Mouse (Mus musculus) spleen, adult 2 months (tissue): ENCODE measurements around the gene Lclat1. TPM values are rescaled to one million over a fixed set of nuclear protein-coding genes. Genes with fewer than 3 reads are reported as not detected.

Source experiments
- DNase-seq, 2 experiments: peaks; one replicate each; pipeline versions ENCODE4 v3.0.0 to v3.0.0-alpha.2; 2012 to 2021; ENCODE audit warnings: low spot score in 2 of 2, low read depth in 1 of 2
- H3K27ac ChIP-seq: fragments of 200-500 bp; 2 replicates; pipeline ENCODE4 v1.5.1; 2012; ENCODE audit warnings: low read length, inconsistent platforms; ENCODE audit not compliant: insufficient read depth
- H3K27me3 ChIP-seq: fragments of 200-500 bp; 2 replicates; pipeline ENCODE4 v1.6.1; 2012; ENCODE audit warnings: mild to moderate bottlenecking, moderate library complexity, low read length, inconsistent platforms; ENCODE audit not compliant: control insufficient read depth, insufficient read depth
- H3K36me3 ChIP-seq: fragments of 200-500 bp; 2 replicates; pipeline ENCODE4 v1.6.1; 2012; ENCODE audit warnings: mild to moderate bottlenecking, low read length, inconsistent platforms; ENCODE audit not compliant: control insufficient read depth, insufficient read depth
- H3K4me1 ChIP-seq: fragments of 200-500 bp; 2 replicates; pipeline ENCODE4 v1.6.1; 2011; ENCODE audit warnings: inconsistent platforms; ENCODE audit not compliant: control insufficient read depth, insufficient read depth, insufficient read length
- H3K4me3 ChIP-seq: fragments of 200-500 bp; 2 replicates; pipeline ENCODE4 v1.5.1; 2011; ENCODE audit warnings: mild to moderate bottlenecking, inconsistent platforms; ENCODE audit not compliant: insufficient read depth, insufficient read length; ENCODE audit errors: extremely low read depth
- CTCF ChIP-seq: fragments of 200-500 bp; IDR thresholded peaks from 2 replicates; pipeline ENCODE4 v1.5.1; 2011; ENCODE audit warnings: mild to moderate bottlenecking, inconsistent platforms; ENCODE audit not compliant: insufficient read depth, insufficient read length, insufficient replicate concordance; ENCODE audit errors: extremely low read depth
- POLR2A ChIP-seq: fragments of 200-500 bp; IDR thresholded peaks from 2 replicates; pipeline ENCODE4 v1.6.1; 2011; ENCODE audit warnings: low read depth, low read length, inconsistent platforms
- WGBS: fragments of 180-500 bp; shearing (Covaris S2); methylation state at CpG from one replicate; pipeline ENCODE4 v1.1.7; 2018; 5-methylcytosine and 5-hydroxymethylcytosine counted together
- polyA plus RNA-seq: library from polyadenylated mRNA; depleted of rRNA; stranded (reverse); fragments of >200 nt; gene quantifications from 2 replicates; pipeline ENCODE4 v1.2.3, GENCODE M21; 2012; rRNA removed

Gene Lclat1
- polyA plus RNA-seq: 3.0 and 6.8 TPM in 2 replicates

DNA sequence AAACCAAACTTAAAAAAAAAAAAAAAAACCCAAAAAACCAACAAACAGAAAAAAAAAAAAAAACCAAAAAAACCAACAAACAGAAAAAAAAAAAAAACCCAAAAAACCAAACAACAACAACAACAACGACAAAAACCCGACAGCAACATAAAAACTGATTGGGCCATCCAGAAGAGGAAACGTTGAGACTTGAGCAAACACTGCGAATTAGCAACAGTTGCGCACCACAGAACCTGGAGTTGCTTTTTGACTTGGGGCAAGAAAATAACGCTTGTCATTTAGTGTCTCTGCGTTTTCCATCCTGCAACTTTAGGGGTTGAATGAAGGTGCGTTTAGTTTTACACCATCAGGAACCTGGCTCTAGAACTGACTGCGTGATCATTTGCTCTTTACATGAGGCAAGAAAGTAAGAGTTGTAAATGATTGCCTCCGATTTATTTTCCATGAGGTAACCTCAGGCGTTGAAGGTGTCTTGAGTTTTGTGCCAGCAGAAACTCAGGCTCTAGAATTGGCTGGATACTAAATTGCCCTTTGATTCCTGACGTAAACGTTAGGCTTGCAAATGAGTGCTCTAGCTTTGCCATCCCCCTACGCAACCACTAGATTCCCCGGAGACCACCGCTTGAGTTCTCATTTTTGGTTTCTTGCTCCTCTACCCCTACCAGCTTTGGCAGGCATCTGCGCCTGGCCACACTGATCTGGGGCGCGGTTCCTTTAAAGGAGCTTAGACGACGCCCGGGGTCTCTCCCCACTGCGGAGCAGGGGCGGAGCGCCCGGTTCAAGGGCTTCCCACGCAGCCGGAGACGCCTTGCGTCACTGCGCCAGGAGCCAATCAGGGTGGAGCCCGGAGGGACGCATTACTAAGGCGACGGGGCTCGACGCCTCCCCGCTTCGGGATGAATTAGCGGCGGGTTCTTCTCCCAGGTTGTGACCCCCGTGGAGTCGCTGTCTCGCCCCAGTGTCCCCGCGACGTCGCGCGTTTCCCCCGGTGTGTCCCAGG, at the start of gene Lclat1:
TSS of gene Lclat1 (plus strand) at position 828 of the 1,000 bp plus-strand sequence.
- no peaks in the 10 kb centered on the region for H3K4me1 ChIP-seq
- 3% methylated on average over 51 of the region's 51 CpGs for WGBS
- peak; percentile 90 to 96 for DNase-seq
- H3K4me3 ChIP-seq: peak within 1 kb of the TSS; percentile 83
- TF ChIP-seq CTCF (no peak), POLR2A (peak; percentile 24)
- H3K27me3 ChIP-seq: no peaks in the 10 kb centered on the region
- H3K27ac ChIP-seq: peak within 1 kb of the TSS; percentile 86
- no peaks in the 10 kb centered on the region for H3K36me3 ChIP-seq

DNA sequence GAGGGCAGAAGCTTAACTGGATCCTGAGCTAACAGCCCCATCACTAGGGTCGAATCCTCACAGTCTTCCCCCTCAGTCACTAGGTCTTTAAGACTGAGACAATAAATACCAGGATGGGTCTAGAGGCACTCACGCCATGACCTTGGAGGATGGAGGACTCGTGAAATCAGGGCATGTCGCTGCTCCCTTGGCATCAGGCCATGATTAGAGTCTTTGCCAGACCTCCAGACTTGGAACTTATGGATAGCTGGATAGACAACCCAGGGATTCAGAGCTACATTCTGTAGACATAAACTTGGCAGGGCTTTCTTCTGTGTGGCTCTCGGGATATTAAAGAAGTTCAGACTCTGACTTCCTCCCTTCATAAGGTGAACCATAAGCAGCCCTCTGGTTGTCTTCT, 49.5 kb upstream of the Lclat1 start:
- Histone ChIP-seq H3K27me3 (no peaks in the 10 kb centered on the region), H3K27ac (no peak overlapping the region), H3K4me3 (no peak overlapping the region), H3K4me1 (peaks cover 13% of the 10 kb centered on the region; the same call in 1 of the 2 replicates), H3K36me3 (no peaks in the 10 kb centered on the region)
- WGBS: 88% methylated on average over 5 of the region's 5 CpGs
- no peak for TF ChIP-seq POLR2A
- TF ChIP-seq CTCF: no peak
- DNase-seq: no peak

DNA sequence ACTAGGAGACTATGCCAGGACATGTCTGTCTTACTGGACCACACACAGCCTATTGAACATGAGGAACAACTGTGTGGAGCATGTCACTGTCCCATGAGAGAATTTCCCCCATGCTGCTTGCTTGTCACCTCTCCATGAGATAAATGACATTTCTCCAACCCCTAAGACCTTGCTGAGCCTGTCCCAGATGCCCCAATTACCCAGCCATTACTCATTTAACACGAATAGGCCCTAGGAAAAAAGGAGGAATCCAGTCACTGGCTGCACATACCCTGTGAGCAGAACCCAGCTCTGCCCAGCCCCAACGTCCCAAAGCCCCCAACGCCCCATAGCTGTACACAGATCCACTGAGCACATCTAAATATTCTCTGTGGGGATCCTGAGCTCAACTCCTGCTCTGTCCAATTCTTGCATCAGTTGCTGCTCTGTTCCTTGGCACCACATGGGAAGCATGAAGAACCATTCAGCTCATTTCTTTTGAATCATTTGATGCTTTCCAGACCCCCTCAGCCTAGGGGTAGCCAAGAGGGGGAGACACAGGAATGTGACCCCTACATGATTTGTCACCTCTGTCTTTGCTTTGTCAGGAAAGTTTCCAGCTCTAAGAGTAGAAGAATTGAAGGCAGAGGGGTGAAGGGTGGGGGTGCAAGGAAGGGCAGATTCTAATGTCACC, 47.4 kb upstream of the Lclat1 start:
- TF ChIP-seq CTCF (no peak), POLR2A (no peak)

DNA sequence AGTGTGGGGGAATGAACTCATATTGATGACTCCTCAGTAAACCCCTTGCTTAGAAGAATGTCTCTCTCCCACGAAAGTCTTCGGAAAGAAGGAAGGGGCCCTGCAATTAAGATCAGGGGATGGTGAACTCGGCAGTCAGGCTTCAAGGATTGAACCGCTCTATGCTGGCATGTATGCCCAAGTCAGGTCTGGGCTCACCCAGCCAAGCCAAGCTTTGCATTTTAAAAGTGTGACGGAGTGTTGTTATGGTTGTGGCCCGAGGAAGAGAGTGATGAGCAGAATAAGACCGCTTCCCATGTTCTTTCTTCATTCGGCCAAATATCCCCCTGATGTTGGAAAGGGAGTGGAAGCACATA, 46.9 kb upstream of the Lclat1 start:
- Histone ChIP-seq H3K36me3 (no peaks in the 10 kb centered on the region), H3K27ac (no peak overlapping the region), H3K4me1 (no peaks in the 10 kb centered on the region), H3K4me3 (no peak overlapping the region), H3K27me3 (no peaks in the 10 kb centered on the region)
- WGBS: 90% methylated on average over 8 of the region's 8 CpGs
- no peak for TF ChIP-seq POLR2A
- TF ChIP-seq CTCF: no peak
- no peak for DNase-seq

More for the DNA sequence above, 47.4 kb upstream of the Lclat1 start:
- no peak overlapping the region for H3K4me3 ChIP-seq
- H3K36me3 ChIP-seq: no peaks in the 10 kb centered on the region
- DNase-seq: no peak
- no peak overlapping the region for H3K27ac ChIP-seq
- WGBS: 84% methylated on average over 3 of the region's 3 CpGs
- H3K27me3 ChIP-seq: no peaks in the 10 kb centered on the region
- H3K4me1 ChIP-seq: no peaks in the 10 kb centered on the region

DNA sequence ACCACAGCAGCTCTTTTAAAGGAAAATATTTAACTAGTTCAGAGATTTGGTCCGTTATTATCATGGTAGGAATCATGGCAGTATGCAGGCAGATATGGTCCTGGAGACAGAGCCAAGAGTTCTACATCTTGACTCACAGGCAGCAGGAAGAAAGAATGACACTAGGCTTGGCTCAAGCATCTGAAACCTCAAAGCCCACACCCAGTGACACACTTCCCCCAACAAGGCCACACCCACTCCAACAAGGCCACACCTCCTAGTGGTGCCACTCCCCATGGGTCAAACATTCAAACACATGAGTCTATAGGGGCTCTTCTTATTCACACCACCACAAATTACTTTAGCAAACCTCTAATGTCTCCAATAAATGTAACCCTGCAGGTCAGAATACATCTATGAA, 45.1 kb upstream of the Lclat1 start:
- no peak for DNase-seq
- 81% methylated on average over 1 of the region's 1 CpGs for WGBS
- no peak for TF ChIP-seq POLR2A
- no peak for TF ChIP-seq CTCF
- Histone ChIP-seq H3K27ac (no peak overlapping the region), H3K36me3 (no peaks in the 10 kb centered on the region), H3K4me1 (no peaks in the 10 kb centered on the region; the same call in 1 of the 2 replicates), H3K27me3 (no peaks in the 10 kb centered on the region), H3K4me3 (no peak overlapping the region)

DNA sequence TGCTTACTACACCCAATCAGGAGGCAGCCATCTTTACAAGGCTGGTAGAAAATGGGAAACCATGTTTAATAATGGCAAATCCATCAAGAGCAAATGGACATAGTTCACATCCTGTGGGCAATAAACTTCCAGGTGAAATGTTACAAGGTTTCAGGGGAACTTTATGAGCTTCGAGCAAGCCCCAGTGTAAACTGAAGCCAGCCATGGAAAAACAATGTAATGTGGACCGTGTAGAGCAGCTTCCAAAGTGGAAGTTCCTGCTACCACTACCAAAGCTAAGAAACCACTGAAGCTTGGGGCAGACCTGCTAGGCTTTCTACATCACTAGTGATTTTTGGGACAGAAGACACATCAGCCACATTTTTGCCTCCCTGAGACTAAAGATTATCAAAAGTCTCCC, 44.5 kb upstream of the Lclat1 start:
- 84% methylated on average over 2 of the region's 2 CpGs for WGBS
- no peaks in the 10 kb centered on the region; the same call in 1 of the 2 replicates for H3K4me1 ChIP-seq
- H3K27me3 ChIP-seq: no peaks in the 10 kb centered on the region
- no peak for TF ChIP-seq CTCF
- TF ChIP-seq POLR2A: no peak
- no peaks in the 10 kb centered on the region for H3K36me3 ChIP-seq
- H3K27ac ChIP-seq: no peak overlapping the region
- no peak for DNase-seq
- no peak overlapping the region for H3K4me3 ChIP-seq

DNA sequence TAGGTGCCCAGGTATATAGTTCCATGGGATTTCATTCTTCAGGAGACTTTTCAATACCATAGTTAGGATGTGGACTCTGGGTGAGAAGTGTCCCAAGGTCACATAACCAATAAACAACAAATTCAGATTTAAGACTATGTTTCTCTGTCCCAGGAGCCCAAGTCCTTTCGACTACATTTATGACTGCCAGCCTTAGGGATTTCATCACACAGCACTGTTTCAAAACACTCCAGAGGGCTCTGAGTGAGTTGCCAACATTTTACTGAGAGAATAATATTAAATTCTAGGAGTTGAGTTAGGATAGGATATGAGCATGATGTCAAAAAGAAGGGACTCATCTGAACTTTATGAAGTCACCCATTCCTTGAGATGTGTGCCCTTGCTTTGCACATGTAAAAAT, 44.0 kb upstream of the Lclat1 start:
- 89% methylated on average over 1 of the region's 1 CpGs for WGBS

More for the DNA sequence above, 44.0 kb upstream of the Lclat1 start:
- Histone ChIP-seq H3K4me1 (no peaks in the 10 kb centered on the region; the same call in 1 of the 2 replicates), H3K27me3 (no peaks in the 10 kb centered on the region), H3K4me3 (no peak overlapping the region), H3K36me3 (no peaks in the 10 kb centered on the region), H3K27ac (no peak overlapping the region)
- no peak for TF ChIP-seq CTCF
- no peak for TF ChIP-seq POLR2A
- no peak for DNase-seq
